Mouse (Mus musculus): ENCODE measurements at regions not wholly inside any gene's neighbourhood (a gene's known extent, or its start where the extent isn't known, plus 50 kb on each side); places are given as distances from the start of the nearest gene placed in this dataset.

- ChIA-PET CTCF (no interaction called here), POLR2A (no interaction called here)
Observed at GRCm38 (mm10) chr15:17569205-17569604, 840.6 kb downstream of the Cdh9 start.

- POLR2A ChIA-PET: no interaction called here
Observed at GRCm38 (mm10) chr15:17588617-17589016, 860.1 kb downstream of the Cdh9 start.

GRCm38 (mm10) chr15:17604402-17604801, 875.8 kb downstream of the Cdh9 start:
- ChIA-PET CTCF (interaction anchor here in 1 of 4 experiments (0.6 kb wide), 1 partner anchor 23 kb away, joined by 3 read pairs; no protein-coding TSS in a partner anchor), POLR2A (no interaction called here)

More at GRCm38 (mm10) chr15:17588617-17589016, 860.1 kb downstream of the Cdh9 start:
- CTCF ChIA-PET: no interaction called here

- CTCF ChIA-PET: no interaction called here
Observed at GRCm38 (mm10) chr15:17614945-17615344, 886.4 kb downstream of the Cdh9 start.

GRCm38 (mm10) chr15:17641218-17641617, 912.7 kb downstream of the Cdh9 start:
- CTCF ChIA-PET: no interaction called here
- POLR2A ChIA-PET: no interaction called here

More at GRCm38 (mm10) chr15:17614945-17615344, 886.4 kb downstream of the Cdh9 start:
- POLR2A ChIA-PET: no interaction called here

Measured in embryonic stem cell, embryonic (primary cell).